Mouse (Mus musculus) embryonic facial prominence, embryonic 14.5 days (tissue): ENCODE data around the gene Myo10. TPM values are rescaled to one million over a fixed set of nuclear protein-coding genes. Genes with fewer than 3 reads are reported as not detected.
A peak's percentile ranks its signal among the peaks of the same experiment; 100 is the strongest.

Experiments used
- ATAC-seq: fragments of 200-750 bp; cut with Nextera tagmentation; 2 replicates; pipeline ENCODE4 v1.8.0; 2017; ENCODE audit warnings: low read depth, moderate number of reproducible peaks, moderate TSS enrichment
- DNase-seq: peaks from one replicate; pipeline ENCODE4 v3.0.0-alpha.2; 2015; ENCODE audit warnings: low spot score
- H3K27ac ChIP-seq: fragments of 300-500 bp; sonication (generic); replicated peaks from 2 replicates; pipeline ENCODE4 v1.5.1; 2014; ENCODE audit warnings: low read depth, mild to moderate bottlenecking, low read length, moderate library complexity
- H3K27me3 ChIP-seq: fragments of 300-500 bp; sonication (generic); replicated peaks from 2 replicates; pipeline ENCODE4 v1.6.1; 2014; ENCODE audit warnings: low read length; ENCODE audit not compliant: control insufficient read depth, insufficient read depth
- H3K36me3 ChIP-seq: fragments of 300-500 bp; sonication (generic); 2 replicates; pipeline ENCODE4 v1.6.1; 2014; ENCODE audit warnings: low read length, mixed read lengths; ENCODE audit not compliant: control insufficient read depth, insufficient read depth
- H3K4me1 ChIP-seq: fragments of 300-500 bp; sonication (generic); 2 replicates; pipeline ENCODE4 v1.6.1; 2014; ENCODE audit warnings: antibody characterized with exemption, low read length; ENCODE audit not compliant: control insufficient read depth, insufficient read depth
- H3K4me2 ChIP-seq: fragments of 300-500 bp; sonication (generic); 2 replicates; pipeline ENCODE4 v1.6.1; 2014; ENCODE audit warnings: low read depth, mild to moderate bottlenecking, low read length, moderate library complexity, mixed read lengths
- H3K4me3 ChIP-seq: fragments of 300-500 bp; sonication (generic); 2 replicates; pipeline ENCODE4 v1.5.1; 2014; ENCODE audit warnings: low read depth, mild to moderate bottlenecking, low read length
- H3K9ac ChIP-seq: fragments of 300-500 bp; sonication (generic); 2 replicates; pipeline ENCODE4 v1.6.1; 2014; ENCODE audit warnings: low read depth, mild to moderate bottlenecking, low read length, moderate library complexity, mixed read lengths
- H3K9me3 ChIP-seq: fragments of 300-500 bp; sonication (generic); 2 replicates; pipeline ENCODE4 v1.6.1; 2016; ENCODE audit warnings: low read length; ENCODE audit not compliant: control insufficient read depth
- WGBS: fragments of 180-500 bp; shearing (Covaris S2); extraction: QIAGEN DNeasy Blood & Tissue Kit; methylation state at CpG from one replicate; pipeline ENCODE4 v1.1.7; 2014; 5-methylcytosine and 5-hydroxymethylcytosine counted together
- polyA plus RNA-seq: library from polyadenylated mRNA; unstranded; fragments of >200 nt; fragmentation: Nextera tagmentation; extraction: Ambion mirVana; gene quantifications from 2 replicates; pipeline ENCODE4 v1.2.1, GENCODE M21; 2014

Gene Myo10
- polyA plus RNA-seq, 1 experiment from 2014 or later, result 41.8 TPM

DNA sequence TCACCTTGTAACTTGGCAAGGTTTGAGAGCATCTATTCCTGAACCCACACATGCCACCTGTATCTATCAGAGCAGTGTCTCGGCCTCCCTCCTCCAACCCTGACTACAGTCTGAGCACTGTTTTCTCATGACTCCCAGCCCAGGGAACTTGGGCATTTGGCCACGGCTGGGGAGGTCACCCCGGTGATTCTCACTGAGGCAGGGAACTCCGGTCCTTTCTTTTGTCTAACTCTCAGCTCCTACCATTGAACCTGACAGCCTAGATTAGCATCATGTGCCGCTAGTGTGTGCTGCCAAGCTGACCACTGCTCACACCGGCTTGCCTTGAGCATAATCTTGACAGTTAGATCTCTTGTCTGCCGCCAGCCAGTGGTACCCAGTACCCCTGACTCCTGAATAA is 140.8 kb downstream of the Myo10 start:
- Histone ChIP-seq H3K9ac (no peak overlapping the region), H3K4me2 (no peak overlapping the region), H3K4me1 (peaks cover 36% of the 10 kb centered on the region), H3K27ac (peak overlapping the region; percentile 44; the same call in 1 of the 2 replicates), H3K27me3 (no peaks in the 10 kb centered on the region), H3K4me3 (no peak overlapping the region), H3K36me3 (no peaks in the 10 kb centered on the region), H3K9me3 (no peaks in the 10 kb centered on the region)
- WGBS, result 64% methylated on average over 7 of the region's 7 CpGs
- no peak for ATAC-seq
- no peak for DNase-seq

DNA sequence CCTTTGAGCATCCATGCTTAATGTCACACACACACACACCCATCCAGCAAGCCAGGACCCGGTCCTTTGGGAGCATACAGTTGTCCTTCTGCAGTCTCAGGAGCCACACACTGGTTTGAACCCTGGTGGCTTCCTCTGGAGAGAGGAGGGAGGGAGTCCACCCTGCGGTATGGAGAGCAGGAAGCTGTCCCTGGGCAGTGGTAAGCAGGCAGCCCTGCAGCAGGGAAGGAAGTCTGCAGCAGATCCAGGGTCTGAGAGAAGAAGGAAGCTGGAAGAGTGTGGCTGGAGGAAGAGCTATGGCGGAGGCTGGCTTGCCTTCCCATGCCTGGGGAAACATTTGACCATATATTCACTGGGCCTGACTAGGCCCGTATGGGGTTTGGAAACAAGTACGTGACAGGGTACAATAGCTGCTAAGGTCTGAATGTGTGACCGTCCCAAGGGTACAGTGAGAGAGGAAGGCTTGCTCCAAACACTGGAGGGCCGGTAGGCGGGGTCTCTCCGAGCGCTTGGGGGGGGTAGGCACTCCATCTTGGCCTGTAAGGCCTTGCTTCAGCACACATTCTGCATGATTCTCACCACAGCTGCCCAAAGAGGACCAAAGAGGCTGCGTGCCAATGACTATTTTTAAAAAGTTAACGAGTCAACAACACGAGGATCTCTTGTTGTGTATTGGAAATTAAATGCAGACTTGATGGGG is 142.5 kb downstream of the Myo10 start:
- 77% methylated on average over 13 of the region's 13 CpGs for WGBS

DNA sequence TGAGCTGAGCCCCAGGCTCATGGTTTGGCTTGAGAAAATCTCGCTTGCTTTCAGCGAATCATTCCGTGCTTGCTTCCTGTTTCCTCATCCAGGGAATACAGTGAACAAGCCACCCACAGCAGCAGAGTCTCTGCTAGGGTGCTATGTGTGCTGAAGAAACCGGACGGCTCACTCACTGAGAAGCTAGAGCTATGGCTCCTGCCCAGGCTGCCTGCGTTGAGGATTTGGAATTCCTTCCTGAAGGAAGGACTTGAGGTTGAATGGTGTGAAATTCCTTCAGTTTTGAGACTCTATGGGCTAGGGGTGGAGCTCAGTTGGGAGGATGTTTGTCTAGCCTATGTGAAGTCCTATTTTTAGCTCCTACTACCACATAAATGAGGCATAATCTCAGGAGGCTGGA is 145.5 kb downstream of the Myo10 start:
- WGBS, result 52% methylated on average over 6 of the region's 6 CpGs
- peaks cover 20% of the 10 kb centered on the region for H3K4me1 ChIP-seq
- ATAC-seq (peak; percentile 27; the same call in 1 of the 2 replicates), DNase-seq (peak; percentile 62)
- H3K27ac ChIP-seq, result peak overlapping the region; percentile 61; the same call in 1 of the 2 replicates
- H3K9me3 ChIP-seq, result no peaks in the 10 kb centered on the region
- H3K4me2 ChIP-seq, result no peak overlapping the region
- no peaks in the 10 kb centered on the region for H3K36me3 ChIP-seq
- no peak overlapping the region for H3K4me3 ChIP-seq
- H3K27me3 ChIP-seq, result no peaks in the 10 kb centered on the region
- no peak overlapping the region for H3K9ac ChIP-seq

More for the DNA sequence above, 142.5 kb downstream of the Myo10 start:
- Histone ChIP-seq H3K9me3 (no peaks in the 10 kb centered on the region), H3K27me3 (no peaks in the 10 kb centered on the region), H3K4me1 (peaks cover 36% of the 10 kb centered on the region), H3K9ac (no peak overlapping the region), H3K4me3 (no peak overlapping the region), H3K36me3 (no peaks in the 10 kb centered on the region), H3K27ac (peak overlapping the region; percentile 21; the same call in 1 of the 2 replicates), H3K4me2 (no peak overlapping the region)
- no peak for DNase-seq
- ATAC-seq, result no peak

DNA sequence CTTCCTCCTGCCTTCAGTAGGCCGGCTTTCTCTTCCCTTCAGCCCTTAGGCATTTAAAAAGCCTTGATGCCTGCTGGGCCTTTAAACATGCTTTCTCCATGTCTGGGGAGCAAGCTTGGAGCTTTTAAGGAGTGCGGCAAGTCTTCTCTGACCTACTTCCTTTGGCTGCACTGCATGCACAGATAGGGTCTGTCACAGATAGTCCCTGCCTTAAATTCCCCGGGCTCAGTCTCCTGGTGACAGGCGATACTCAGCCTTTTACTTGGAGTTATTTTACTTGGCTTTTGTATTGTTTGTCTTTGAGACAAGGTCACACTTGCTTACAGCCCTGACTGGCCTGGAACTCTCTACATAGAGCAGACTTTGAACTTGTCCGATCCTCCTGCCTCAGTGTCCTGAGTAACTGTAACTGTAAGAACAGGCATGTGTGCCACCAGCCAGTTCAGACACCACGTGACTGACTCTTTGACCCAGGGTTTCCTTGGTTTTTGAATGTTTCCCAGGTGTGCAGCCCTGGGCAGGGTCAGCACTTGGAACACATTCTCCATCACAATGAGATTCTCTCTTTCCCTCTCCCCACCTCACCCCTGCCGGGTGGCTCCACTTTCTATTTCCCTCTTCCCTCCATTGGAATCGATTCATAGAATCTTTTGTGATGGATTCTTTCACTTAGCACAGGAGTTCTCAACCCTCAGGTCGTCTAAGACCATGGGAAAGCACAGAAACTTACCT is 147.4 kb downstream of the Myo10 start:
- no peak for DNase-seq
- Histone ChIP-seq H3K9me3 (no peaks in the 10 kb centered on the region), H3K4me1 (peaks cover 34% of the 10 kb centered on the region), H3K4me3 (no peak overlapping the region), H3K36me3 (no peaks in the 10 kb centered on the region), H3K9ac (no peak overlapping the region), H3K4me2 (no peak overlapping the region), H3K27ac (no peak overlapping the region), H3K27me3 (no peaks in the 10 kb centered on the region)
- WGBS, result 49% methylated on average over 9 of the region's 9 CpGs
- ATAC-seq, result no peak

DNA sequence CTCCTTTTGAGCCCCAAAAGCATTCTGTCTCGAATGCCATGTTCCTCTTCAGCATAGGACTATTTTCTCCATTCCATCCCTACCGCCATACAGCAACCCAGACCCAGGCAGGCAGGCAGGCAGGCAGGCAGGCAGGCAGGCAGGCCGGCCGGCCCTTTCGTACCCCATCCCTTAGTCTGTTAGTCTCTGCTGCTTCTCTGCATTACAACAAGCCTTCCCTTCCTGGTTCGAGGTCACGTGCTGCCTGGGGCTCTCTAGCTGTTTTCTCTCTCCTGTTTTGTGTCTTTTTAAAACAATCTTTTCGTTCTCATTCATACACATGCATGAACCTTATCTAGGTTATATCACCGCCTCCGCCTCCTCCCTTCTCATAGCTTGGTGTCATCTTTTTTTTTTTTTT is 149.5 kb downstream of the Myo10 start:
- WGBS, result 89% methylated on average over 10 of the region's 10 CpGs
- H3K9ac ChIP-seq, result no peak overlapping the region

DNA sequence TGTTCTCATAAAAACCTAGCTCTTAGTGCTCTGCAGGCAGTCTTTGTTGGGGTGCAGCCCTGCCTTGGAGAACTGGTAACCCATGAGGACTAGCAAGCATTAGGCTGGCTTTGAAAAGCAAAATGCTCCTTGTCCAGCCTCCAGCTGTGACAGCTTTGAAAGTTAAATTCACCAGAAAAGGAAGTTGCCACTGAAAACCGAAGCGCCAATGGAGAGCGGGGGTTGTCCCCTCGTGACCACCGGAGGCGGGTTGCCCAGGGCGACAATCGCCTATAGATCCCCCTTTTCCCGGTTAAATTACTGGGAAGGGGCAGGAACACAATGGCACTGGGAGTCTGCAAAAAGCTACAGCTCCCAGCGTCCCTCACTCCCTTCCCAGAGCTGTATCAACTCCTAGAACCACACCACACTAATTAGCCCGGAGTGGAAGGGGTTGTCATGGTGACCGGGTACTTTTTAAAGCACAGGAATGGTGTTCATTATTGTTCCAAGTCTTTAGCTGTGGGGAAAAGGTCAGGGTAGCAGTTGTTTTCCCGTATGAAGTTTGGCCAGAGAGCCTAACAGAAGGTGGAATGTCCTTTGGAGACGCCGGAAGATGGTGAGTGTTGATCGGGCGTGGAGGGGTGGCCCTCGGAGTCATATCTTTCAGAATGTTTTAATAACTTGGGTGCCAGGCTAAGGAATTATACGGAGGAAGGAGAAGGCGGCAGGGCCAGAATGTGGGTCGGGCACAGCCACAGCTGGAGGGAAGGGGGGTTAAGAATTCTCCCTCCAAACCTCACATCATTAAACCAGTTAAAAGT is 151.6 kb downstream of the Myo10 start:
- peak overlapping the region; percentile 49 for H3K9ac ChIP-seq
- H3K36me3 ChIP-seq, result peaks cover 18% of the 10 kb centered on the region
- peak overlapping the region; percentile 62 for H3K4me2 ChIP-seq
- peak; percentile 84 for DNase-seq
- ATAC-seq, result peak; percentile 78
- H3K4me1 ChIP-seq, result peaks cover 27% of the 10 kb centered on the region
- no peaks in the 10 kb centered on the region for H3K27me3 ChIP-seq
- under 1% methylated on average over 21 of the region's 21 CpGs for WGBS
- no peaks in the 10 kb centered on the region for H3K9me3 ChIP-seq
- H3K27ac ChIP-seq, result peak overlapping the region; percentile 84
- peak overlapping the region; percentile 38 for H3K4me3 ChIP-seq

More for the DNA sequence above, 149.5 kb downstream of the Myo10 start:
- Histone ChIP-seq H3K27ac (no peak overlapping the region), H3K4me2 (no peak overlapping the region), H3K4me3 (no peak overlapping the region), H3K4me1 (peaks cover 37% of the 10 kb centered on the region), H3K36me3 (0 out of 2 replicates have a peak, but pooled peaks cover under 1% of the 10 kb centered on the region), H3K27me3 (no peaks in the 10 kb centered on the region), H3K9me3 (no peaks in the 10 kb centered on the region)
- ATAC-seq (no peak), DNase-seq (no peak)

DNA sequence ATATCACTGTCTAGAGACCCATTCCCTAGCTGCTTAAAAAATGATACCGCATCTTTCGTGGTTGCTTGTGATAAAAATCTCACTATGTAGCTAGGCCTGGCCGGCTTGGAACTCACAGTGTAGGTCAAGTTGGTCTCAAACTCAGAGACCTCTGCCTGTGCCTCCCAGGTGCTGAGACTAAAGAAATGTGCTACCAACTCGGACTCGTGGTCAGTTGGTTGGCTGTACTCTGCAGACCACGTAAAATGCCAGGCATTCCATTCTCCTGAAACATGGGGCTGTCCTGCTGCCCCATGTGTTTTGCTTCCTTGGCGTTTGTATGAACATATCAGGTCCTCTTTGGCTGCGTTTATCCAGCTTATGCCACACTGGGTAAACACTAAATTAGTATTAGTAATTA is 156.6 kb downstream of the Myo10 start:
- Histone ChIP-seq H3K4me1 (peaks cover 17% of the 10 kb centered on the region; the same call in 1 of the 2 replicates), H3K27me3 (no peaks in the 10 kb centered on the region), H3K9ac (no peak overlapping the region), H3K4me2 (no peak overlapping the region), H3K9me3 (no peaks in the 10 kb centered on the region), H3K4me3 (no peak overlapping the region), H3K36me3 (peaks cover 68% of the 10 kb centered on the region), H3K27ac (no peak overlapping the region)
- ATAC-seq (no peak), DNase-seq (no peak)
- 62% methylated on average over 8 of the region's 8 CpGs for WGBS

DNA sequence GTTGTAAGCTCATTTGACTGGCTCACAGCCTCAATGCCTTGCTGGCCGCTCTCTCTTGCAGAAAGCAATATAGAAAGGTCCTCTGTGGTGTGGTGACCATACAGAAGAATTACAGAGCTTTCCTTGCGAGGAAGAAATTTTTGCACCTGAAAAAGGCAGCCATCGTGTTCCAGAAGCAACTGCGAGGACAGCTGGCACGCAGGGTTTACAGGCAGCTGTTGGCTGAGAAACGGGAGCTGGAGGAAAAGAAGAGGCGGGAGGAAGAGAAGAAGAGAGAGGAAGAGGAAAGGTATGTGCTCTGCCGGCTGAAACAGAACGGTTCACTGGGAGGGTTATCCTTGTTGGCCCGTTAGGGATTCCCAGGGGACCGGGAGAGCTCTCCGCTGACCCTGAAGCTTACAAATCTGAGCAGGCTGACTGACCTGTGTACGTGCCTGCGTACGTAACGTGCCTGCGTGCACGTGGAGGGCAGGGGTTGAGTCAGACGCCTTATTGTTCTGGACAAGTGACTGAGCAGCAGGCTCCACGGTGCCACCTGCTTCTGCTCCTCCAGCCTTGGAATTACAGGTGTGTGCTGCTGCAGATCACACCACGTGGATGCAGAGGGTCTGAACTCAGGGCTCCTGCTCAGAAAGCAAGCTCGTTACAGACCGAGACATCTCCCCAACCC is 157.3 kb downstream of the Myo10 start:
- Histone ChIP-seq H3K4me2 (no peak overlapping the region), H3K27me3 (no peaks in the 10 kb centered on the region), H3K36me3 (peaks cover 75% of the 10 kb centered on the region), H3K9me3 (no peaks in the 10 kb centered on the region), H3K4me1 (peaks cover 10% of the 10 kb centered on the region; the same call in 1 of the 2 replicates), H3K4me3 (no peak overlapping the region), H3K27ac (no peak overlapping the region), H3K9ac (no peak overlapping the region)
- 77% methylated on average over 23 of the region's 23 CpGs for WGBS
- DNase-seq (no peak), ATAC-seq (no peak)
